Mouse (Mus musculus) myocyte (in vitro differentiated cells): ENCODE data around the gene Olfr1537.

Experiments
- E2F4 ChIP-seq: IDR thresholded peaks from one replicate; pipeline ENCODE4 v1.6.1; 2011; ENCODE audit warnings: mild to moderate bottlenecking, control low read depth, moderate library complexity; ENCODE audit not compliant: insufficient read depth
- POLR2A ChIP-seq: IDR thresholded peaks from one replicate; pipeline ENCODE4 v1.6.1; 2011; ENCODE audit warnings: low read depth, mild to moderate bottlenecking, control low read depth, moderate library complexity; ENCODE audit not compliant: insufficient read length
- SRF ChIP-seq: IDR thresholded peaks from one replicate; pipeline ENCODE4 v1.6.1; 2011; ENCODE audit warnings: low read depth; ENCODE audit not compliant: control insufficient read depth, insufficient read length
- TCF12 ChIP-seq: IDR thresholded peaks from one replicate; pipeline ENCODE4 v1.6.1; 2011; ENCODE audit warnings: mild to moderate bottlenecking, control low read depth; ENCODE audit not compliant: poor library complexity, insufficient read depth, severe bottlenecking

GRCm38 (mm10) chr9:39249894-39250293 lies at the start of gene Olfr1537:
- TF ChIP-seq POLR2A = no peak
- no peak for TF ChIP-seq E2F4
- no peak for TF ChIP-seq SRF
- TF ChIP-seq TCF12 = no peak
